Mouse (Mus musculus) liver, embryonic 14.5 days (tissue): ENCODE measurements around the gene Scrt2. TPM values are rescaled to one million over a fixed set of nuclear protein-coding genes. Genes with fewer than 3 reads are reported as not detected.
A peak's percentile ranks its signal among the peaks of the same experiment; 100 is the strongest.

Experiments used
- ATAC-seq: fragments of 200-750 bp; cut with Nextera tagmentation; 2 replicates; pipeline ENCODE4 v1.8.0; 2017; ENCODE audit warnings: moderate number of reproducible peaks, mild to moderate bottlenecking, moderate library complexity; ENCODE audit not compliant: insufficient read depth
- DNase-seq, 3 experiments: peaks; one replicate each; pipeline ENCODE4 v3.0.0-alpha.2; 2012 to 2013; ENCODE audit warnings: low read depth in 3 of 3, low spot score in 3 of 3
- H3K27ac ChIP-seq: fragments of 300-500 bp; sonication (generic); 2 replicates; pipeline ENCODE4 v1.5.1; 2014; ENCODE audit warnings: moderate library complexity, mild to moderate bottlenecking, control low read depth, inconsistent platforms
- H3K27me3 ChIP-seq: fragments of 300-500 bp; sonication (generic); 2 replicates; pipeline ENCODE4 v1.6.1; 2014; ENCODE audit warnings: mild to moderate bottlenecking, low read length, moderate library complexity; ENCODE audit not compliant: control insufficient read depth, insufficient read depth
- H3K36me3 ChIP-seq: fragments of 300-500 bp; sonication (generic); replicated peaks from 2 replicates; pipeline ENCODE4 v1.6.1; 2014; ENCODE audit warnings: low read depth; ENCODE audit not compliant: control insufficient read depth, insufficient read depth
- H3K4me1 ChIP-seq, 2 experiments: fragments of 200-500 bp in 1 of 2; fragments of 300-500 bp in 1 of 2; sonication (generic) in 1 of 2; replicated peaks; 2 replicates each; pipeline ENCODE4 v1.6.1; 2012 to 2014; ENCODE audit warnings: antibody characterized with exemption in 1 of 2, inconsistent platforms in 1 of 2, low read length in 1 of 2; ENCODE audit not compliant: control insufficient read depth in 2 of 2, insufficient read depth in 2 of 2
- H3K4me2 ChIP-seq: fragments of 300-500 bp; sonication (generic); 2 replicates; pipeline ENCODE4 v1.6.1; 2014; ENCODE audit warnings: low read depth, mild to moderate bottlenecking, control low read depth, moderate library complexity
- H3K4me3 ChIP-seq, 2 experiments: fragments of 200-500 bp in 1 of 2; fragments of 300-500 bp in 1 of 2; sonication (generic) in 1 of 2; 2 replicates each; pipeline ENCODE4 v1.5.1; 2012 to 2014; ENCODE audit warnings: low read depth in 2 of 2, low read length in 2 of 2, mild to moderate bottlenecking in 2 of 2, control low read depth in 1 of 2, inconsistent platforms in 1 of 2, moderate library complexity in 1 of 2; ENCODE audit not compliant: insufficient read depth in 1 of 2
- H3K9ac ChIP-seq: fragments of 300-500 bp; sonication (generic); replicated peaks from 2 replicates; pipeline ENCODE4 v1.6.1; 2014; ENCODE audit warnings: mild to moderate bottlenecking, control low read depth, moderate library complexity
- H3K9me3 ChIP-seq: fragments of 300-500 bp; sonication (generic); 2 replicates; pipeline ENCODE4 v1.6.1; 2016; ENCODE audit warnings: low read length, mixed read lengths; ENCODE audit not compliant: control insufficient read depth
- CTCF ChIP-seq: IDR thresholded peaks from 2 replicates; pipeline ENCODE4 v1.5.1; 2016; ENCODE audit warnings: antibody characterized with exemption, low read depth, control low read depth
- EP300 ChIP-seq: IDR thresholded peaks from 2 replicates; pipeline ENCODE4 v1.6.1; 2016; ENCODE audit warnings: antibody characterized with exemption, low read depth
- WGBS: fragments of 180-500 bp; shearing (Covaris S2); extraction: QIAGEN DNeasy Blood & Tissue Kit; methylation state at CpG from one replicate; pipeline ENCODE4 v1.1.7; 2014; ENCODE audit not compliant: insufficient replicate concordance; 5-methylcytosine and 5-hydroxymethylcytosine counted together
- polyA plus RNA-seq, 2 experiments: library from polyadenylated mRNA; depleted of rRNA in 1 of 2; stranded (reverse) in 1 of 2; unstranded in 1 of 2; fragments of >200 nt; fragmentation: Nextera tagmentation in 1 of 2; extraction: Ambion mirVana in 1 of 2; gene quantifications; 2 replicates each; pipeline versions ENCODE4 v1.2.1 to v1.2.3; 2012 to 2014

Scrt2 gene
- polyA plus RNA-seq, 2 experiments = 0.01 TPM; not detected in 1

GRCm38 (mm10) chr2:152092927-152093326 is 11.6 kb downstream of the Scrt2 start:
- H3K9me3 ChIP-seq = no peaks in the 10 kb centered on the region
- H3K4me2 ChIP-seq = peak overlapping the region; percentile 40
- TF ChIP-seq EP300 (no peak), CTCF (0 out of 2 replicates have a peak, but pooled peaks have one; percentile 11)
- H3K27ac ChIP-seq = no peak overlapping the region
- peaks cover 53% of the 10 kb centered on the region for H3K27me3 ChIP-seq
- no peak for ATAC-seq
- WGBS = 4% methylated on average over 45 of the region's 45 CpGs
- DNase-seq = no peak
- H3K9ac ChIP-seq = no peak overlapping the region
- H3K4me1 ChIP-seq = no peaks in the 10 kb centered on the region
- H3K4me3 ChIP-seq = peak overlapping the region in 1 of 2 experiments; percentile 38; a peak in 2 of 4 replicates
- H3K36me3 ChIP-seq = no peaks in the 10 kb centered on the region

GRCm38 (mm10) chr2:152093356-152093792 is 12.0 kb downstream of the Scrt2 start:
- H3K4me1 ChIP-seq = no peaks in the 10 kb centered on the region
- H3K4me2 ChIP-seq = peak overlapping the region; percentile 40
- H3K4me3 ChIP-seq = peak overlapping the region; percentile 3 to 38; a peak in 2 of 4 replicates
- H3K36me3 ChIP-seq = no peaks in the 10 kb centered on the region
- 4% methylated on average over 60 of the region's 60 CpGs for whole genome bisulfite sequencing
- peaks cover 53% of the 10 kb centered on the region for H3K27me3 ChIP-seq
- H3K9ac ChIP-seq = no peak overlapping the region
- ATAC-seq (0 out of 2 replicates have a peak, but pooled peaks have one; percentile 15), DNase-seq (no peak)
- H3K9me3 ChIP-seq = no peaks in the 10 kb centered on the region
- no peak for TF ChIP-seq CTCF
- TF ChIP-seq EP300 = no peak
- H3K27ac ChIP-seq = no peak overlapping the region

GRCm38 (mm10) chr2:152094856-152095545 is 13.7 kb downstream of the Scrt2 start:
- H3K4me2 ChIP-seq = peak overlapping the region; percentile 13; the same call in 1 of the 2 replicates
- H3K4me1 ChIP-seq = no peaks in the 10 kb centered on the region

GRCm38 (mm10) chr2:152096922-152097321 is 15.6 kb downstream of the Scrt2 start:
- no peak overlapping the region for H3K4me2 ChIP-seq
- ATAC-seq (no peak), DNase-seq (no peak)
- H3K27ac ChIP-seq = no peak overlapping the region
- H3K4me1 ChIP-seq = no peaks in the 10 kb centered on the region
- TF ChIP-seq CTCF = no peak
- TF ChIP-seq EP300 = no peak
- 42% methylated on average over 2 of the region's 2 CpGs for WGBS
- H3K27me3 ChIP-seq = peaks cover 44% of the 10 kb centered on the region
- no peaks in the 10 kb centered on the region for H3K36me3 ChIP-seq
- no peak overlapping the region for H3K4me3 ChIP-seq
- H3K9ac ChIP-seq = no peak overlapping the region
- no peaks in the 10 kb centered on the region for H3K9me3 ChIP-seq

More at GRCm38 (mm10) chr2:152094856-152095545, 13.7 kb downstream of the Scrt2 start:
- no peak overlapping the region for H3K9ac ChIP-seq
- no peak overlapping the region for H3K27ac ChIP-seq
- no peaks in the 10 kb centered on the region for H3K36me3 ChIP-seq
- TF ChIP-seq CTCF (no peak), EP300 (no peak)
- DNase-seq (no peak), ATAC-seq (no peak)
- 7% methylated on average over 29 of the region's 29 CpGs for WGBS
- no peaks in the 10 kb centered on the region for H3K9me3 ChIP-seq
- H3K27me3 ChIP-seq = peaks cover 53% of the 10 kb centered on the region
- no peak overlapping the region for H3K4me3 ChIP-seq

- 60% methylated on average over 11 of the region's 11 CpGs for WGBS
- peaks cover 34% of the 10 kb centered on the region for H3K27me3 ChIP-seq
- no peak for TF ChIP-seq EP300
- no peak for TF ChIP-seq CTCF
Observed at GRCm38 (mm10) chr2:152097916-152098315, 16.6 kb downstream of the Scrt2 start.

More at GRCm38 (mm10) chr2:152097916-152098315, 16.6 kb downstream of the Scrt2 start:
- Histone ChIP-seq H3K4me3 (no peak overlapping the region), H3K4me2 (no peak overlapping the region), H3K9me3 (no peaks in the 10 kb centered on the region), H3K27ac (no peak overlapping the region), H3K4me1 (no peaks in the 10 kb centered on the region), H3K36me3 (no peaks in the 10 kb centered on the region), H3K9ac (no peak overlapping the region)
- DNase-seq = no peak
- no peak for ATAC-seq
